Mouse (Mus musculus) intestine, embryonic 16.5 days (tissue): Measurements from ENCODE around the gene H2-Aa. TPM values are rescaled to one million over a fixed set of nuclear protein-coding genes. Genes with fewer than 3 reads are reported as not detected.
A peak's percentile ranks its signal among the peaks of the same experiment; 100 is the strongest.

ENCODE experiments used
- ATAC-seq: fragments of 200-750 bp; cut with Nextera tagmentation; 2 replicates; pipeline ENCODE4 v1.8.0; 2017; ENCODE audit warnings: moderate TSS enrichment, moderate library complexity
- H3K27ac ChIP-seq: fragments of 300-500 bp; sonication (generic); 2 replicates; pipeline ENCODE4 v1.5.1; 2014; ENCODE audit warnings: mild to moderate bottlenecking, low read length
- H3K27me3 ChIP-seq: fragments of 300-500 bp; sonication (generic); replicated peaks from 2 replicates; pipeline ENCODE4 v1.6.1; 2014; ENCODE audit warnings: low read length, control low read depth, mixed read lengths; ENCODE audit not compliant: control insufficient read depth, insufficient read depth
- H3K36me3 ChIP-seq: fragments of 300-500 bp; sonication (generic); 2 replicates; pipeline ENCODE4 v1.6.1; 2014; ENCODE audit warnings: low read length, control low read depth; ENCODE audit not compliant: control insufficient read depth, insufficient read depth
- H3K4me1 ChIP-seq: fragments of 300-500 bp; sonication (generic); 2 replicates; pipeline ENCODE4 v1.6.1; 2014; ENCODE audit warnings: low read length, control low read depth, mixed read lengths; ENCODE audit not compliant: control insufficient read depth, insufficient read depth
- H3K4me2 ChIP-seq: fragments of 300-500 bp; sonication (generic); 2 replicates; pipeline ENCODE4 v1.6.1; 2014; ENCODE audit warnings: low read depth, low read length, control low read depth
- H3K4me3 ChIP-seq: fragments of 300-500 bp; sonication (generic); 2 replicates; pipeline ENCODE4 v1.5.1; 2014; ENCODE audit warnings: mild to moderate bottlenecking, low read length
- H3K9ac ChIP-seq: fragments of 300-500 bp; sonication (generic); 2 replicates; pipeline ENCODE4 v1.6.1; 2014; ENCODE audit warnings: low read depth, low read length
- H3K9me3 ChIP-seq: fragments of 300-500 bp; sonication (generic); 2 replicates; pipeline ENCODE4 v1.6.1; 2016; ENCODE audit warnings: low read length, control low read depth; ENCODE audit not compliant: control insufficient read depth
- WGBS: fragments of 180-500 bp; shearing (Covaris S2); extraction: QIAGEN DNeasy Blood & Tissue Kit; methylation state at CpG from one replicate; pipeline ENCODE4 v1.1.7; 2014; 5-methylcytosine and 5-hydroxymethylcytosine counted together
- polyA plus RNA-seq: library from polyadenylated mRNA; unstranded; fragments of >200 nt; fragmentation: Nextera tagmentation; extraction: Ambion mirVana; gene quantifications from 2 replicates; pipeline ENCODE4 v1.2.1, GENCODE M21; 2015

The H2-Aa gene
- polyA plus RNA-seq, 1 experiment from 2014 or later, result 15.7 TPM

DNA sequence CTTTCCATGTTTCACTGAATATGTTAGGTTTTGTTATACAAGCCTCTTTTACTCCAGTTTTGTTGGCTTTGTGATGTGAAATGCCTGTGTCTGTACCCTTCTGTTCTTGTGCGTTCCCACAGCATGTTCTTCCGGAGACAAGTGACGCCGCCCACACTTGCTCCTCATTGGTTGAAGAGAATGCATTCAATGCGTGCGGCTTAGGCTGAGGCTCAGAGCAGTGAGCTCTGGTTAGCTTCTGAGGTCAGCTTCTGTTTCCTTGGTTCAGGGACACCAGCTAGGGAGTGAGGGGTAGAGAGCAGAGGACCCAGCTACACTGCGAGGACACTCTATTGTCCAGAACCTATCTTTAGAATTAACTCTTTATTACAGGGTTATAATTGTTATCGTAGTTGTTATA is 4.0 kb upstream of the H2-Aa start:
- H3K9ac ChIP-seq, result no peak overlapping the region
- no peaks in the 10 kb centered on the region for H3K9me3 ChIP-seq
- H3K4me1 ChIP-seq, result no peaks in the 10 kb centered on the region
- peak; percentile 77 for ATAC-seq
- H3K27ac ChIP-seq, result no peak overlapping the region
- H3K4me3 ChIP-seq, result no peak overlapping the region
- no peak overlapping the region for H3K4me2 ChIP-seq
- WGBS, result 16% methylated on average over 8 of the region's 8 CpGs
- no peaks in the 10 kb centered on the region for H3K27me3 ChIP-seq
- H3K36me3 ChIP-seq, result no peaks in the 10 kb centered on the region

DNA sequence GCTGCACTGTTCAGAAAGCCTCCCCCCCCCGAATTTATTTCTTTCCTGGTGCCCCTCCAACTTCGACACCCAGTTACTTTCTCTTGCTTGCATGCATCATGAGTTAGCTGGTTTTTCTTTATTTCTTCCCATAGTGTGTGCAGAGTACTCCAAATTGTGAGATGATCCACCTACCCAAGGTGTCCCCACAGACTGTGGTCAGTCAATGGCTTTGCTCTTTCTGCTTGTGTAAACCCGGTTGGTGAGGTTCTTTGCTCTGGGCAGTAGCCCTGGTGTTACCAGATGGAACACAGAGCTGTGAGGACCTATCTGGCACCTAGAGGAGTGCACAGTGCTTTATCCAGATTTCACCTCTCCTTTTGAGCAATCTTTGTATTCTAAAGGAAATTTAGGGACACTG is 508 bp upstream of the H2-Aa start:
- no peaks in the 10 kb centered on the region for H3K4me1 ChIP-seq
- no peak for ATAC-seq
- no peak overlapping the region for H3K9ac ChIP-seq
- no peak overlapping the region for H3K4me2 ChIP-seq
- no peaks in the 10 kb centered on the region for H3K27me3 ChIP-seq
- H3K9me3 ChIP-seq, result no peaks in the 10 kb centered on the region
- H3K27ac ChIP-seq, result no peak overlapping the region
- no peaks in the 10 kb centered on the region for H3K36me3 ChIP-seq
- no peak overlapping the region for H3K4me3 ChIP-seq
- WGBS, result 66% methylated on average over 3 of the region's 3 CpGs

DNA sequence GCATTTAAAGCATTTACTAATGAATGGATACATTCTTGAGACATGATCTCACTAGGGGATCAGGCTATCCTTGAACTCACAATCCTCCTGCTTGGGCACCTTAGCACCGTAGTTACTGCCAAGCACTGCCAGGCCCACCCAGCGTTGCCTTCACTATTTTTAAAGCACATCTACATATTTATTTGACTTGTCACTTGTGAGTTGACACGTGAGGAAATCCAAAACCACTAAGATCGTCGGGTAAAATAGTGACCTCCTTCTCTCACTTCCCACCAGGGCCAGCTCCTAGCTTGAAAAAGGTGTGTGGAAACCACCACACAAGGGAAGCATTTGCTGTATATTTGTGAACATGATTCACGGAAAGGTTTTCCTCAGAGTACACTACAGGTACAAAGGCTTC is 624 bp downstream of the H2-Aa start:
- WGBS, result 61% methylated on average over 6 of the region's 6 CpGs
- no peak for ATAC-seq
- Histone ChIP-seq H3K4me2 (no peak overlapping the region), H3K27me3 (no peaks in the 10 kb centered on the region), H3K4me1 (no peaks in the 10 kb centered on the region), H3K9me3 (no peaks in the 10 kb centered on the region), H3K4me3 (no peak overlapping the region), H3K9ac (no peak overlapping the region), H3K36me3 (no peaks in the 10 kb centered on the region), H3K27ac (no peak overlapping the region)

DNA sequence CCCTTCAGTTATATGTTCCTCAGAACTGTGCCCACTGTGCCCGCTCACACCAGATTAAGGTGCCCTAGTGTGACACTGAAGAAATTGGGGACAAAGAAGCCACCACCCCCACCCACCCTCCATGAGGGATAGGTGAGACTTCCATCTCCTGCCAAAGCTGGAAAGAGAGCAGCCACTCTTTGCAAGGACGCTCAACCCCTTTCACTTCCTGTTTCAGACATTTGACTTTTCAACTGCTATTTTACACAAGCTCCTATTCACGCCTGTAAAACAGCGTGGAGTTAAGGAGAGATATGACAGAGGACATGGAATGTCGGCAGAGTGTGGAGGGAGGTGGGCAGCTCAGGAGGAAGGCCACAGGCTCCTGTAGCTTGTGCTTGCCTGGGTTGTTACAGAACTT is 1.1 kb downstream of the H2-Aa start:
- H3K27me3 ChIP-seq, result no peaks in the 10 kb centered on the region
- no peak overlapping the region for H3K9ac ChIP-seq
- no peak overlapping the region for H3K4me3 ChIP-seq
- no peak overlapping the region for H3K27ac ChIP-seq
- WGBS, result 74% methylated on average over 5 of the region's 5 CpGs
- H3K4me1 ChIP-seq, result no peaks in the 10 kb centered on the region
- no peak for ATAC-seq
- no peak overlapping the region for H3K4me2 ChIP-seq
- no peaks in the 10 kb centered on the region for H3K9me3 ChIP-seq
- H3K36me3 ChIP-seq, result no peaks in the 10 kb centered on the region

DNA sequence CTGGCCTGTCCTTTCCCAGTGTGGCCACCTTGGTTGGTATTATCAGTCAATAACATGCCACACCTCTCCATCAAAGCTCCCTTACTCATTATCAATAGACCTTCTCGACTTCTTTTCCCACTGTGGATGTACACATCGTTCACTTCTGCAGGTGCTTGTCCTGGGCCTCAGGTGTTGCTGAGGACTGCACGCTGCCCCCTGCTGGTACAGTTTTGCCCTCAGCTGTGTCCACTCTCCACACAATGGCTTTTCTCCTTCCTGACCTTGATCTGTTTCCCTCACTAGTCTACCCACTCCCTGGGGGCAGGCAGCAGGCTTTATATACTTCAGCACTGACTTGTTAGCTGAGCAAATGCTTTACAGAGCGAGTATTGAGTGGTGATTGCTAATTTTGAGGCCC is 1.8 kb downstream of the H2-Aa start:
- ATAC-seq, result no peak
- Histone ChIP-seq H3K4me3 (no peak overlapping the region), H3K9me3 (no peaks in the 10 kb centered on the region), H3K36me3 (no peaks in the 10 kb centered on the region), H3K9ac (no peak overlapping the region), H3K27me3 (no peaks in the 10 kb centered on the region), H3K4me2 (no peak overlapping the region), H3K4me1 (no peaks in the 10 kb centered on the region), H3K27ac (no peak overlapping the region)
- 27% methylated on average over 4 of the region's 4 CpGs for WGBS

DNA sequence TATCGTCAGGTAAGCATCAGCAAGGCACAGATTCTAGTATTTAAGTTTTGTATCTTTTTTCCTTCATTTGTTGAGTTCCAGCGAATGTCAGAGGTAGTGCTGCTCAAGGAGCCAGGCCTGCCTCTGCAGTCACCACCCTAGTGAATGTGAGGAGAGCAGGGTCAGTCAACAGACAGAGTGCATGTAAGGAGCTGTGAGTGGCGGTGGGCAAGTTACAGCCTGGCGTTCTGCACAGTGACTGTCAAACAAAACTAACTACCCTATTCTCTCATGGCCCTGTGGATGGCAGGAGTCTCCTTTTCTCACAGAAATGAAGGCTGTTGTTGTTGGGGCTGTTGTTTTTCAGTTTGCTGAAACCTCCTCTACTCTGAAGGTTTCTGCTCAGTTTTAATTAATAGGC is 2.3 kb downstream of the H2-Aa start:
- no peaks in the 10 kb centered on the region for H3K9me3 ChIP-seq
- H3K4me1 ChIP-seq, result no peaks in the 10 kb centered on the region
- H3K4me2 ChIP-seq, result no peak overlapping the region
- no peak for ATAC-seq
- H3K9ac ChIP-seq, result no peak overlapping the region
- no peak overlapping the region for H3K4me3 ChIP-seq
- no peaks in the 10 kb centered on the region for H3K36me3 ChIP-seq
- no peaks in the 10 kb centered on the region for H3K27me3 ChIP-seq
- WGBS, result 72% methylated on average over 4 of the region's 4 CpGs
- no peak overlapping the region for H3K27ac ChIP-seq

DNA sequence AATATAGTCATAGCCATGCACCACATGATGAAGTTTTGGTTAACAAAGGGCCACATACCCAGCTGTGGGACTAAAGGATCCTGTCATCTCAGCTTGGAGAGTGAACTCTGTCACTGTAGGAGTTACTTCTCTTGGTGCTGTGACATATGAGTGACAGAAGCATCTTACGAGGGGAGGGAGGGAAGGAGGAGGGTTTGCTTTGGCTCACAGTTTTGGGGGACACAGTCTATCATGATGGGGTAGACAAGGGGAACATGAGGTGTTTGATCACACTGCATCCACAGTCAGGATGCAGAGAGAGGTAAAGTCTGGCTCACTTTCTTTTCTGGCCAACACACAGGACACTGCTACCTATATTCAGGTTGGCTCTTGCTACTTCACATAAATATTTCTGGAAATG is 5.8 kb downstream of the H2-Aa start:
- Histone ChIP-seq H3K4me2 (no peak overlapping the region), H3K4me1 (no peaks in the 10 kb centered on the region), H3K27ac (no peak overlapping the region), H3K36me3 (no peaks in the 10 kb centered on the region), H3K9ac (no peak overlapping the region), H3K9me3 (no peaks in the 10 kb centered on the region), H3K27me3 (no peaks in the 10 kb centered on the region), H3K4me3 (no peak overlapping the region)
- WGBS, result 65% methylated on average over 1 of the region's 1 CpGs
- no peak for ATAC-seq

DNA sequence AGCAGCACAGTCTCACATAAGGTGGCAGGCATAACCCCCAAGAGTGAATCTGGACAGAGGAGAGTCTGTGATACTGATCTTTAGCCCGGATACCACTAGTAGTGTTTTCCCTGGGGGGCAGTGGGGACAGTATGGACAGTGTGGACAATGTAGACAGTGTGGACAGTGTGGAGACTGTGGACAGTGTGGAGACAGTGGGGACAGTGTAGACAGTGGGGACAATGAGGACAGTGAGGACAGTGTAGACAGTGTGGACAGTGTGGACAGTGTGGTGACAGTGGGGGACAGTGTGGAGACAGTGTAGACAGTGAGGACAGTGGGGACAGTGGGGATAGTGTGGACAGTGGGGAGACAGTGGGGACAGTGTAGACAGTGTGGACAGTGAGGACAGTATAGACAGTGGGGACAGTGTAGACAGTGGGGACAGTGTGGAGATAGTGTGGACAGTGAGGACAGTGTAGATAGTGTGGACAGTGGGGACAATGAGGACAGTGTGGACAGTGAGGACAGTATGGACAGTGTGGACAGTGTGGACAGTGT is 7.1 kb downstream of the H2-Aa start:
- ATAC-seq, result no peak
- no peaks in the 10 kb centered on the region for H3K27me3 ChIP-seq
- H3K4me2 ChIP-seq, result no peak overlapping the region
- 80% methylated on average over 1 of the region's 1 CpGs for WGBS
- H3K27ac ChIP-seq, result no peak overlapping the region
- no peak overlapping the region for H3K4me3 ChIP-seq
- no peaks in the 10 kb centered on the region for H3K4me1 ChIP-seq
- no peaks in the 10 kb centered on the region for H3K9me3 ChIP-seq
- H3K36me3 ChIP-seq, result no peaks in the 10 kb centered on the region
- no peak overlapping the region for H3K9ac ChIP-seq

DNA sequence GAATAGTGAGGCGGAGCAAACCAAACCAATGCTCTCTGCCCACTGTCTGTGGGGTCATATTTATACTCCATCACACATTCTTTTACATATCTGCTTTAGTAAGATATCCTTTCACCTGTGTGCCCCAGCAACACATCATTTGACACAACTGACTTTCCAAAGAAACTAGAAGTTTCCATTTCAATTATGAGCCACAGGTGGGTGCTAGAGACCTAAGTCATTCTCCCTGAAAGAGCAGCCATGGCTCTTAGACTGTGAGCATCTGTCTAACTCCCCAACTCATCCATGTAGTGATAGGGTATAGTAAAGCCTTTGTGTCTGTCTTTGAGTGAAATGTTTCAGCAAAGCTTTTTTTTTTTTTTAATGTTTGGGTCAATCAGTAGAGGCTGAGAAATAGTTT is 15.5 kb downstream of the H2-Aa start:
- 90% methylated on average over 1 of the region's 1 CpGs for WGBS
- no peak for ATAC-seq
- H3K9ac ChIP-seq, result no peak overlapping the region
- no peak overlapping the region for H3K4me2 ChIP-seq
- H3K9me3 ChIP-seq, result no peaks in the 10 kb centered on the region
- H3K4me3 ChIP-seq, result no peak overlapping the region
- H3K36me3 ChIP-seq, result no peaks in the 10 kb centered on the region
- H3K27me3 ChIP-seq, result no peaks in the 10 kb centered on the region
- H3K4me1 ChIP-seq, result no peaks in the 10 kb centered on the region
- H3K27ac ChIP-seq, result no peak overlapping the region

DNA sequence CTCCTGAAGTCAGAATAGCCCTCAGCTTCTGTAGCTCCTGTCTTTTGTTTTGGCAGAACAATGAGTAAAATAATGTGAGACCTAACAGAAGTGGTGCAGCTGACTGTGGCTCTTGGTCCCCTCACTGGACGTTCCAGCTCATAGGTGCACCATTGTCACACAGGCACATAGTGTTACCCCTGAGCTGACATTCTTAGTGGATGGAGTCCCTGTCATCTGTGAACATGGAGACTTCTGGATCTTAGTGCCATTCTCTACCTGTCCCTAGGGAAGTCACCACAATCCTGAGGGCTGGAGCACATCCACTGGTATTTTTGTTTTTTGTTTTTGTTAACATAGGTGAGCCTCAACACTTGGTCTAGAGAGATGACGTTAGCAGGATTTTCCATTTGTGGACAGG is 16.7 kb downstream of the H2-Aa start:
- WGBS, result 85% methylated on average over 2 of the region's 2 CpGs
- no peaks in the 10 kb centered on the region for H3K9me3 ChIP-seq
- no peak for ATAC-seq
- H3K27me3 ChIP-seq, result no peaks in the 10 kb centered on the region
- no peak overlapping the region for H3K27ac ChIP-seq
- H3K36me3 ChIP-seq, result no peaks in the 10 kb centered on the region
- no peak overlapping the region for H3K9ac ChIP-seq
- no peaks in the 10 kb centered on the region for H3K4me1 ChIP-seq
- no peak overlapping the region for H3K4me3 ChIP-seq
- no peak overlapping the region for H3K4me2 ChIP-seq
